Mouse (Mus musculus): ENCODE measurements around the gene Ppp1r10. TPM values are rescaled to one million over a fixed set of nuclear protein-coding genes. Genes with fewer than 3 reads are reported as not detected.

Gene Ppp1r10
- 60.5 and 61.5 TPM in 2 replicates for polyA plus RNA-seq (2016; fragmentation: Nextera tagmentation; extraction: Ambion mirVana)

DNA sequence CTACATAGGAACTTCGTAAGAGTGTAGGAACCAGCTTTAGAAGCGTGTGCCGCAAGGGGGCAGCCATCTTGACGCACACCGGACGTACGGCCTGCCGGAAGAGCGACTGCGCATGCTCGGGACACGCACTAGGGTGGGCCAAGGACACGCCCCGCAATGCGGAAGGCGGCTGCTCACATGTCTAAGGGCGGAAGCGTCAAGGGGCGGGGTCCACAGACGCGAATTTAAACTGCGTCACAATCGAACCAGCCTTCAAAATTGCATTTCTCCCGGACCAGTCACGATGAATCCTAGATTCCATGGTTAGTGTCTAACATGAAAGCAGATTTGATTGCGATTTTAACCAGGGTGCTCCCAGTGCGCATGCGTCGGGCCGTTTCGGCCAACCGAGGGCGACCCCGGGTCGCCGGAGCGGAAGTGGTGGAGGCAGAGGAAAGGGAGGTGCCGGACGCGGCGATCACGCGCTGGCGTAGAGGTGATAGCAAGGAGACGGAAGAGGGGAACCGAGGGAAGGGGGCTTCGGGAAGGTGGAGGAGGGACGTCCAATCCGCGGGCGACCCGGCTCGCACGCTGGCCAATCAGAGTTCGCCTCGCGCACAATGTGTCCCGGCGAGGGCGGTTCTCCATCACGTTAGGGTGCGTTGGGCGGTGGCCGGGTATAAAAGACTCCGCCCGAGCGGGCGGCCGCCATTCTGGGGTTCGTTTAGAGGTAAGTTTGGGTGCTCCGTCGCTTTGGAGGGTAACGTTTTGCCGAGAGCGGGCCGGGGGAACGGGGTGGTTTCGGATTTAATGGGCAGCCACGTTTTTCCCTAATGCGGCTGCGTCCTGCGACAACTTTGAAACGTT, at the start of gene Ppp1r10, which contains the start of gene Mrps18b:
Gene Ppp1r10 (plus strand): TSS at position 138 of the 846 bp plus-strand sequence.
Gene Mrps18b (minus strand): TSS at position 93 of the 846 bp plus-strand sequence.
- DNase-seq (ENCODE audit: extremely low spot score, low spot score): peak; percentile 99
- peaks cover 54% of the 10 kb centered on the region for H3K36me3 ChIP-seq (replicated peaks)
- peak within 1 kb of the TSS; percentile 97 for H3K27ac ChIP-seq
- WGBS: under 1% methylated on average over 83 of the region's 83 CpGs
- H3K4me3 ChIP-seq: peak within 1 kb of the TSS; percentile 83
- peaks cover 34% of the 10 kb centered on the region for H3K4me1 ChIP-seq
- no peaks in the 10 kb centered on the region for H3K27me3 ChIP-seq (ENCODE audit: poor library complexity, severe bottlenecking)
- H3K9me3 ChIP-seq: no peaks in the 10 kb centered on the region

DNA sequence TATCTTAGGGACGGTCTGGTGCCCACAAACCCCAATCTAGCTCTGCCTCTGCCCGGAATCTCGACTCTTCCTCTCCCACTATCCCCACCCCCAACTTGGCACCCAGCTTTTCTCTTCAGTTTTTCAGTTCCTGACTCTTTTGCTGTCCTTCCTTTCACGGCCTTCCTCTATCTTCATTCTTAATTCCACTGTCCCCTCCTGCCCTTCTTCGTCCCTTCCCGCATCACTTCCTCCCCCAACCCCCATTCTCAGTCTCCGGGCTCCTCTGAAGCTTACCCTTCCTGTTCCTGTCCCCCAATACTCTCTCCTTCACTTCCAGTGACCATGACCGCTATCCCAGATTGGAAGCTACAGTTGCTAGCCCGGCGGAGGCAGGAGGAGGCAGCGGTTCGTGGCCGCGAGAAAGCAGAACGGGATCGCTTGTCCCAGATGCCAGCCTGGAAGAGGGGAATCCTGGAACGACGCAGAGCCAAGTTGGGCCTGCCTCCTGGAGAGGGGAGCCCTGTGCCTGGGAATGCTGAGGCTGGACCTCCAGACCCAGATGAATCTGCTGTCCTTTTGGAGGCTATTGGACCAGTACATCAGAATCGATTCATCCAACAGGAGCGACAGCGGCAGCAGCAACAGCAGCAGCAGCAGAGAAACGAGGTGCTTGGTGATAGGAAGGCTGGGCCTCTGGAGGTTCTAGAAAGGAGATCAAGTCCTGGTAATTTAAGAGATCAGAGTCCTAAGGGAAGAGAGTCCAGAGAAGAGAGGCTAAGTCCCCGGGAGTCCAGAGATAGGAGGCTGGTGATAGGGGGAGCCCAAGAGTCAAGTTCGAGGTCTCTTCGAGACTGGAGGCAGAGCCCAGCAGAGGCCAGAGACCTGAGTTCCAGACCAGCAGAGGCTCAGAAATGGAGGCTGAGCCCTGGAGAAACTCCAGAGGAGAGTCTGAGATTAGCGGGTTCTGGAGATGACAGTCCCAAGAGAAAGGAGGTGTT, 49.0 kb upstream of the Ppp1r10 start:
- Histone ChIP-seq H3K27me3 (ENCODE audit: poor library complexity, severe bottlenecking) (no peaks in the 10 kb centered on the region), H3K4me1 (peaks cover 77% of the 10 kb centered on the region)

DNA sequence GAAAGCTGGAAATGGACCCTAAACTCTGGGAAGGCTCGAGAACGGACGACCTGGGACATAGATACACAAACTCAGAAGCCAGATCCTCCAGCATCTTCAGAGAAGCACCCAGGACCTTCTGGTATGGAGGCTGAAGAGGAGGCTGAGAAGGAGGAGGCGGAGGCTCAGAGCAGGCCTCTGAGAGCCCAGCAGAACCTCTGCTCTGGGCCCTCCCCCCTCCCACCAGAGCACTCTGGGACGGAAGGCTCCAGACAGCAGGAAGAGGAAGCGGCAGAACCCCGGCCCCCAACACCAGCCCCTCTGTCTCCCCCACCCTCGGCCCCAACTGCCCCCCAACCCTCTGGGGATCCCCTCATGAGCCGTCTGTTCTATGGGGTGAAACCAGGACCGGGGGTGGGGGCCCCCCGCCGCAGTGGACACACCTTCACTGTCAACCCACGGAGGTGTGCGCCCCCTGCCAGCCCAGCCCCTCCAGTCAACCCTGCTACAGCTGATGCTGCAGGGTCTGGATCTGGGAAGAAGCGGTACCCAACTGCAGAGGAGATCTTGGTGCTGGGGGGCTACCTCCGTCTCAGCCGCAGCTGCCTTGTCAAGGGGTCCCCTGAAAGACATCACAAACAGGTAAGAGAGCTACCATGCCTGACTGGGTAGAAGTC, 47.9 kb upstream of the Ppp1r10 start:
- H3K27ac ChIP-seq: peak overlapping the region; percentile 96
- peaks cover 63% of the 10 kb centered on the region for H3K36me3 ChIP-seq (replicated peaks)
- H3K4me3 ChIP-seq: peak overlapping the region; percentile 77
- H3K27me3 ChIP-seq (ENCODE audit: poor library complexity, severe bottlenecking): no peaks in the 10 kb centered on the region
- WGBS: 36% methylated on average over 17 of the region's 17 CpGs
- H3K4me1 ChIP-seq: peaks cover 80% of the 10 kb centered on the region
- no peak for DNase-seq (ENCODE audit: extremely low spot score, low spot score)
- H3K9me3 ChIP-seq: peaks cover 6% of the 10 kb centered on the region

More for the DNA sequence above, 49.0 kb upstream of the Ppp1r10 start:
- Histone ChIP-seq H3K36me3 (replicated peaks) (peaks cover 59% of the 10 kb centered on the region), H3K27ac (peak overlapping the region; percentile 96), H3K4me3 (peak overlapping the region; percentile 77), H3K9me3 (peaks cover 6% of the 10 kb centered on the region)
- 10% methylated on average over 26 of the region's 26 CpGs for WGBS
- peak; percentile 40 for DNase-seq (ENCODE audit: extremely low spot score, low spot score)

DNA sequence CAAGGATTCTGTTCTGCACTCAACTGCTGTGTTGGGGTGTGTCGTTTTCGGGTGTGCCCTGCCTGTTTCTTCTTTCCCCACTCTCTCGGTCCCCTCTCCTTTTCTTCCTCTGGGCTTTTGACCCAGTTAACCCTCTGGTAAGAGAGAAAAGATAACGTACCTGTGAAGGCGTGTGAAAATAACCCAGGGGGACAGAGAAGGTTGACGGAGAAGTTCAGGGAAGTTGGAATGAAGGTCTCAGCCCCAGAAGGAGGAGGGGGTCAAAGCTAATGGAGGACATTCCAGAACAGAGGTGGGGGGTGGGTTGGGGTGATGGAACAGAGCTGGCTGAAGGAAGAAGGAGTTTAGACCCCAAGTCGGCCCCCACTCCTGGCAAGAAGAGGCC, 47.3 kb upstream of the Ppp1r10 start:
- peaks cover 6% of the 10 kb centered on the region for H3K9me3 ChIP-seq
- peaks cover 63% of the 10 kb centered on the region for H3K36me3 ChIP-seq (replicated peaks)
- WGBS: 9% methylated on average over 7 of the region's 7 CpGs
- H3K4me1 ChIP-seq: peaks cover 86% of the 10 kb centered on the region
- no peaks in the 10 kb centered on the region for H3K27me3 ChIP-seq (ENCODE audit: poor library complexity, severe bottlenecking)
- H3K4me3 ChIP-seq: peak overlapping the region; percentile 77
- H3K27ac ChIP-seq: peak overlapping the region; percentile 96
- no peak for DNase-seq (ENCODE audit: extremely low spot score, low spot score)

DNA sequence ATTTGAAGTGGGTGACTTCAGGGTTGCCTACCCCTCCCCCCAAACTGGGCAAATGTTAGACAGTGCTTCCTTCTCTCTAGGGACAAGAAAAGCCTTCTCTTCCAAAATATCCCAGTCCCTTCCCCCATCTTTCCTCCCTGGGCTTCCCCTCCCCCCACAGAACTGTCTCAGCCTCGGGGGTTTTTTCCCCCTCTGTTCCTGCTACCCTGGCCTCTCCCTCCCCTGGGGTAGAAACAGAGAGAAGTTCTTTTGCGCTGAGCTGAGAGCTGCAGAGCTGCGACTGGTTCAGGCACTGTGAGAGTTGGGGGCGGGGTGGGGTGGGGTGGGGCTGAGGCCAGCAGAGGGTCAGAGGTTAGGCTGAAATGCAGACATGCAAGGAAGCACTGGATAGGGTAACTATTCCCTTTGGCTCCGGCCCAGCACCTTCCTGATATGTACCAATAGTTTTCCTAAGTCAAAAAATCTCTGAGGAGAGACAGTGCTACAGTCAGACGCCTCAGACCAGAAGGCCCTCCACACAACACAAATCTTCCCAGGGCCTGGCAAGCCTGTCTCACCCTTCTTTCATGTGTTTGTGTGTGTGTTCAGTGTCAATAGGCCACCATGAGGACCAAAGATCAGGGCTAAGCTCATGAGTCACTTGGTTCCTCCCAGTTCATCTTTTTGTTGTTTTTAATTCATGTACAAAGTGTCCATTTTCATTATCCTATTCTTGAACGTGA, 46.7 kb upstream of the Ppp1r10 start:
- Histone ChIP-seq H3K9me3 (peaks cover 6% of the 10 kb centered on the region), H3K36me3 (replicated peaks) (peaks cover 63% of the 10 kb centered on the region), H3K4me1 (peaks cover 82% of the 10 kb centered on the region), H3K27ac (peak overlapping the region; percentile 96), H3K4me3 (peak overlapping the region; percentile 77), H3K27me3 (ENCODE audit: poor library complexity, severe bottlenecking) (no peaks in the 10 kb centered on the region)
- DNase-seq (ENCODE audit: extremely low spot score, low spot score): peak; percentile 49
- WGBS: 9% methylated on average over 7 of the region's 7 CpGs

DNA sequence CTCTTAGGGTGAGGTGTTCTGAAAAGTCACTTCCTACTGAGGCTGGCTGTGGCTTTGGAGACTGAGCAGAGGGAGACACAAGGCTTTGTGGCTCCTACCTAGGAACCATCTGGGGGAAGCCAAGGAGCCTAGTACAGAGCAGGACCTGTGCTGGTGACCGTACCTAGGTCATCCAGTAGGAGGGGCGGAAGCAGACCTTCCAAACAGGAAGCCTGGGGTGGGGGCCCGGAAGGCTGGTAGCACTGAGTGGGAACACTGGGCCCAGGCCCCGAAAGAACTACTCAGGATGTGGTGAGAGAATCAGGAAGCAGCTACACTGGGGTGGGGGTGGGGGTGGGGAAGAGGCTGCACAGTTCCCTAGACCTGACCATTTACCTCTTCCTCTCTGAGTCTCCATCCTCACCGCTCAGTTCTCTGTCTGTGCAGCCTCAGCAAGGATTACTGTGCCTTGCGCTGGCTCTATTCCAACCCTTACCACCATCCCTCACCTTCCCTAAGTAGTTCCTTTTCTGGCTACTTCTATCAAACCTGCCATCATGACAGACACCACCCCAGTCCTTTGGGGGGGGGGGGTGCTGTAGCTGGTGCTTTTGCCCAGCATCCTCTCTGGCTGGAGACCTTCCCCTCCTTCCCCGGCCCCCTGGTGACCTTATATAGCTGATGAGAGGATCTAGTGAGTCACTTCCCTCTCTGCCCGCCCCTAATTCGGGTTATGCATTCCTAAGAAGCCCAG, 45.9 kb upstream of the Ppp1r10 start:
- peaks cover 73% of the 10 kb centered on the region for H3K4me1 ChIP-seq
- H3K27me3 ChIP-seq (ENCODE audit: poor library complexity, severe bottlenecking): no peaks in the 10 kb centered on the region
- no peak for DNase-seq (ENCODE audit: extremely low spot score, low spot score)
- H3K4me3 ChIP-seq: peak overlapping the region; percentile 77
- peaks cover 6% of the 10 kb centered on the region for H3K9me3 ChIP-seq
- 61% methylated on average over 9 of the region's 9 CpGs for WGBS
- H3K36me3 ChIP-seq (replicated peaks): peaks cover 66% of the 10 kb centered on the region
- H3K27ac ChIP-seq: peak overlapping the region; percentile 96

DNA sequence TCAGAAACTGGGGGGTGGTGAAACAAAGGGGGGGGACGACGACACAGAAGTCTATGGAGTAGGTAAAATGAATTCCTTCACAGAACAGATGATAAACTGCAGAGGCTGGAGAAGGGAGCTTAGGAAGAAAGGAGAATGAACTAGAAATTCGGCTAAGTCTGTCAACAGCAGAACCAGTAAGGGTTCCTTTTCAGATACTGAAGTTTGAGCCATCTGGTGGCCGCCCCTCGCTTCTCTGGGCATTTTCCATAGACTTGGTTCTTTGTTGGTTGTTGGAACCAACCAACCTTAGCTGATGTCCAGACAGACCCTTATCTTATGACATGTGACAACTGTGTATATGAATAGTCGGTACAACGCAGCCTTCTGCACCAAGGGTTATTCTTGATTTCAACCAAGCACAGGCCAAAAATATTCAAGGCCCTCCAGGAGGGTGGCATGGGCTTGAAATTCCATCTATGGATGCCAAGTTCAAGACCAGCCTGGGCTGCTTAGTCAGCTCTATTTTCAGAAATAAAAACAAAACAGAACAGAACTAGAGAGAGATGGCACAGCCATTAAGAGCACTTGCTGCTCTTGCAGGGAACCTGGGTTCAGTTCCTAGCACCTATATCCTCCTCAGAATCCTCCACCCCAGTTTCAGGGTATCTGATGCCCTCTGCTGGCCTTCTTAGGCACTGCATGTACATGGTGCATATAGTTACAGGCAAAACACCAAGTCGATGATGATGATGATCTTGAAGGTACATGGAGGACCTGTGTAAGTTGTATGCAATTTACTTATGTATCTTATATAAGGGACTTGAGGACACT, 45.1 kb upstream of the Ppp1r10 start:
- WGBS: 89% methylated on average over 8 of the region's 8 CpGs
- H3K27me3 ChIP-seq (ENCODE audit: poor library complexity, severe bottlenecking): no peaks in the 10 kb centered on the region
- H3K4me1 ChIP-seq: peaks cover 67% of the 10 kb centered on the region
- H3K9me3 ChIP-seq: peaks cover 6% of the 10 kb centered on the region
- DNase-seq (ENCODE audit: extremely low spot score, low spot score): no peak
- peaks cover 72% of the 10 kb centered on the region for H3K36me3 ChIP-seq (replicated peaks)
- peak overlapping the region; percentile 77 for H3K4me3 ChIP-seq
- H3K27ac ChIP-seq: peak overlapping the region; percentile 96

DNA sequence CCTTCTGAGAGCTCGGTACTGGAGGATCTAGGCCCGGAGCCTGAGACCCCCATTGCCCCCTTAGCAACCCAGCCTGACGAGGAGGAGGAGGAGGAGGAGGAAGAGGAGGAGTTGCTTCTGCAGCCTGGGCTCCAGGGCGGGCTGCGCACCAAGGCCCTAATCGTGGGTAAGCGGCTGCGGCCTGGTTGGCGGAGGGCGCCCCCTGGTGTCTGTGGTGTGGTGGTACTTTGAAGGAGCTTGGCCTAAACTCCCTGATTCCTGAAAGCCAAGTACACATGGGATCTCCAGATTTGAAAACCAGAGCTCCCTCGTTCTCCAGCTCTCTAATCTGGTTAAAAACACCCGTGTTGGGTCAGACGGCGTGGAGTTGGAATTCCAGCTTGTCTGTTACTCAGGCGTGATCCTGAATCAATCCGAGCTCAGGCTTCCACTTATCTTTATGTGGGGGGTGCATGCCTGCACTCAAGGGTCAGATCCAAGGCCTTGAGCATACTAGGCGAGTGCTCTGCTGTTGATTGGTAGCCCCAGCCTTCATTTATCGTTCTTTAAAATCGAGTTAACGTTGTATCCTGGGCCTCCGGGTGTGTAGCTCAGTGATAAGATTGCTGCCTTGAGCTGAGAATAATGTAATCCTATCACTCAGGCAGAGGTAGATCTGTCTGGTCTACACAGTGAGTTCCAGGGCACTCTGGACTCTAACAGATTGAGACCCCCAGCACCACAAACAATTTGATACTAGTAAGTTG, 42.3 kb upstream of the Ppp1r10 start:
- H3K9me3 ChIP-seq: peaks cover 6% of the 10 kb centered on the region
- DNase-seq (ENCODE audit: extremely low spot score, low spot score): peak; percentile 86
- H3K27ac ChIP-seq: peak overlapping the region; percentile 65; the same call in 1 of the 2 replicates
- H3K4me1 ChIP-seq: peaks cover 38% of the 10 kb centered on the region
- H3K27me3 ChIP-seq (ENCODE audit: poor library complexity, severe bottlenecking): no peaks in the 10 kb centered on the region
- WGBS: 34% methylated on average over 21 of the region's 21 CpGs
- peak overlapping the region; percentile 32 for H3K4me3 ChIP-seq
- H3K36me3 ChIP-seq (replicated peaks): peaks cover 72% of the 10 kb centered on the region

DNA sequence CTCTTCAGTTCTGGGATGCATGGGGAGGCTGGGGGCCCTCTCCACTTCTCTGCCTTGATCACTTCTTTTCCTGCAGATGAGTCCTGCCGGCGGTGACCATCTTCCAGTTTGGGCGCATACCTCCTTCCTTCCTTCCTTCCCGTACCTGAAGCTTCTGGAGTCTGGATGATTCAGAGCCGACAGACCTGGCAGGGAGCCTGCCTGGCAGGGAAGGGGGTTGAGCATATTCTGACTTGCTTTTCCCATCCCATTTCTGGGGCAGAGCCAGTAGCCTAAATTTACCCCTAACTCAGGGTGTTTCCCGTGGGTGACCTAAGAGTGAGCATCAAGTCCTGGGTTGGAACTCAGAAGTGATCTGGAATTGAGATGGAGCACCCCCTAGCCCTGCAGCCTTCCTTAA, 41.5 kb upstream of the Ppp1r10 start:
- H3K36me3 ChIP-seq (replicated peaks): peaks cover 68% of the 10 kb centered on the region
- no peak for DNase-seq (ENCODE audit: extremely low spot score, low spot score)
- no peak overlapping the region for H3K4me3 ChIP-seq
- WGBS: 90% methylated on average over 6 of the region's 6 CpGs
- no peaks in the 10 kb centered on the region for H3K27me3 ChIP-seq (ENCODE audit: poor library complexity, severe bottlenecking)
- no peak overlapping the region for H3K27ac ChIP-seq
- H3K9me3 ChIP-seq: peaks cover 6% of the 10 kb centered on the region
- H3K4me1 ChIP-seq: peaks cover 34% of the 10 kb centered on the region
